In the genomic region with DNA sequence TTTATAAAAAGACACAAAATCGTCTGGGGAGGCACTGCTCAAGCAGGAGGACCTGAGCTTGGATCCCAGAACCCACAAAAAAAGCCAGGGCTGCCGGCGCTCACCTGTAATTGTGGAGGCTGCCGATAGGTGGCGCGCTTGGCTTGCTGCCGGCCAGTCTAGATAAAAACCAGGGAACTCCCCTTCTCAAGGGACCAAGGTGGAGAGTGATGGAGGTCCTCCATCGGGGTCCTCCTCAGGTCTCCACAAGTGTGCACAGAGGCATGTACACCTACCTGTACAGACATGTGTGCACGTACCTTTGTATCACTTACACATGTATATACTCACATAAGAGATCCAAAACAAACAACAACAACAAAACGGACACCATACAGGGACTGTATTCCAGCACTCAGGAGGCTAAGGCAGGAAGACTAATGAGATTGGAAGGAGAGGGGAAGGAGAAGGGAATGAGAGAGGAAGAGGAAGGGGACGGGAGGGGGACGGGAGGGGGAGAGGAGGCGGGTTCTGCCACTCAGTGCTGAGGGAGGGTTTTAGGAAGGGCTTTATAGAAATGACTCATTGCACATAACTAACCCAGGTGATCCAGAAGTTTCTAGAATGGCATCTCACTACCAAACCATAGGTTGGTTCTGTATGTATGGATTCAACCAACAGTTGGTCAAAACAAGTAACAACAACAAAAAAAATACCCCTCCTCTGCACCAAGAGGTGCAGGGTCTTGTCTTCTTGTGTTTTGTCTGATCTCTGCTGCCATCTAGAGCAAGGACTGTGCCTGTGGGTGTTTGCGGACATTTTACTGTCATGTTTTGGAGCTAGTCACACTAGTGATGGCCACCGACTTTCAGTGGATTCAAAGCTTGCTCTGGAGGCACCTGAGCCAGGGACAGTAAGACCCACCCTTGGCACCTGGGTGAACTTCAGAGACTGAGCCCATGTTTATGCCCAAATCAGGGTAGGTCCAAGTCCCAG, we compare ENCODE assay signal across 9 mouse cellular contexts. TPM values are rescaled to one million over a fixed set of nuclear protein-coding genes. Genes with fewer than 3 reads are reported as not detected.
DNase-seq lines count a peak whose midpoint lies in the region; ATAC-seq lines count a peak whose summit lies in the region.
"Had no signal": no experiment of that assay in that cellular context is flagged by ENCODE, and none has a peak within 500 bp of the region (broad histone marks: within the 10 kb centered on the region; RNA-seq: fewer than 3 reads in every experiment).

No protein-coding gene starts in this region.

- H3K9ac ChIP-seq in forebrain, embryonic 13.5 days = no peak overlapping the region
- no peak overlapping the region for H3K9ac ChIP-seq in embryonic facial prominence, embryonic 14.5 days (ENCODE audit: low read depth, low read length)
- no peak overlapping the region for H3K9ac ChIP-seq in midbrain, embryonic 13.5 days (replicated peaks)
- H3K9ac ChIP-seq: neural tube, embryonic 12.5 days had no signal

- no peak overlapping the region for H3K4me2 ChIP-seq in forebrain, embryonic 13.5 days
- peak overlapping the region; percentile 5; the same call in 1 of the 2 replicates for H3K4me2 ChIP-seq in embryonic facial prominence, embryonic 14.5 days (ENCODE audit: low read depth, low read length)
- no peak overlapping the region for H3K4me2 ChIP-seq in midbrain, embryonic 13.5 days (replicated peaks)
- H3K4me2 ChIP-seq: neural tube, embryonic 12.5 days had no signal

- H3K4me3 ChIP-seq in forebrain, embryonic 10.5 days = no peak overlapping the region
- H3K4me3 ChIP-seq in forebrain, embryonic 13.5 days = no peak overlapping the region
- H3K4me3 ChIP-seq in embryonic facial prominence, embryonic 14.5 days (ENCODE audit: low read depth, low read length) = peak overlapping the region; percentile 14; the same call in 1 of the 2 replicates
- no peak overlapping the region for H3K4me3 ChIP-seq in midbrain, embryonic 13.5 days (replicated peaks)
- H3K4me3 ChIP-seq: neural tube, embryonic 12.5 days had no signal

- no peaks in the 10 kb centered on the region for H3K36me3 ChIP-seq in forebrain, embryonic 10.5 days (replicated peaks)
- H3K36me3 ChIP-seq in forebrain, embryonic 13.5 days (ENCODE audit: poor library complexity, severe bottlenecking) = no peaks in the 10 kb centered on the region
- no peaks in the 10 kb centered on the region for H3K36me3 ChIP-seq in embryonic facial prominence, embryonic 14.5 days (ENCODE audit: control insufficient read depth, insufficient read depth, low read length)
- H3K36me3 ChIP-seq in midbrain, embryonic 13.5 days = no peaks in the 10 kb centered on the region
- H3K36me3 ChIP-seq: neural tube, embryonic 12.5 days had no signal

- WGBS in forebrain, embryonic 10.5 days = 47% methylated on average over 15 of the region's 15 CpGs
- 40% methylated on average over 15 of the region's 15 CpGs for WGBS in forebrain, embryonic 13.5 days
- WGBS in embryonic facial prominence, embryonic 14.5 days = 35% methylated on average over 15 of the region's 15 CpGs
- 32% methylated on average over 15 of the region's 15 CpGs for WGBS in midbrain, embryonic 13.5 days

- intact Hi-C loops in heart, postnatal 10 days (cut with DNase I) = loop anchor here (5.0 to 10.0 kb wide), 2 partner anchors 90 to 227 kb away; no protein-coding TSS in a partner anchor
- intact Hi-C loops in left cerebral cortex, postnatal 10 days (cut with DNase I) = loop anchor here (5.0 to 10.0 kb wide), 2 partner anchors 90 to 232 kb away; no protein-coding TSS in a partner anchor

- H3K4me1 ChIP-seq in forebrain, embryonic 10.5 days = no peaks in the 10 kb centered on the region
- H3K4me1 ChIP-seq in forebrain, embryonic 13.5 days = no peaks in the 10 kb centered on the region
- H3K4me1 ChIP-seq in embryonic facial prominence, embryonic 14.5 days (ENCODE audit: control insufficient read depth, insufficient read depth, low read length) = no peaks in the 10 kb centered on the region
- no peaks in the 10 kb centered on the region for H3K4me1 ChIP-seq in midbrain, embryonic 13.5 days (replicated peaks)
- H3K4me1 ChIP-seq: neural tube, embryonic 12.5 days had no signal

- ATAC-seq in forebrain, embryonic 13.5 days = no peak
- no peak for ATAC-seq in embryonic facial prominence, embryonic 14.5 days (ENCODE audit: low read depth)
- ATAC-seq in midbrain, embryonic 13.5 days = 0 out of 2 replicates have a peak, but pooled peaks have one; percentile 50

- H3K27ac ChIP-seq in forebrain, embryonic 10.5 days = no peak overlapping the region
- H3K27ac ChIP-seq in forebrain, embryonic 13.5 days = no peak overlapping the region
- no peak overlapping the region for H3K27ac ChIP-seq in embryonic facial prominence, embryonic 14.5 days (replicated peaks; ENCODE audit: low read depth, low read length)
- no peak overlapping the region for H3K27ac ChIP-seq in midbrain, embryonic 13.5 days
- H3K27ac ChIP-seq: neural tube, embryonic 12.5 days had no signal

- no peaks in the 10 kb centered on the region for H3K27me3 ChIP-seq in forebrain, embryonic 10.5 days (ENCODE audit: poor library complexity, severe bottlenecking)
- no peaks in the 10 kb centered on the region for H3K27me3 ChIP-seq in forebrain, embryonic 13.5 days
- H3K27me3 ChIP-seq in embryonic facial prominence, embryonic 14.5 days (replicated peaks; ENCODE audit: control insufficient read depth, insufficient read depth, low read length) = no peaks in the 10 kb centered on the region
- no peaks in the 10 kb centered on the region for H3K27me3 ChIP-seq in midbrain, embryonic 13.5 days
- H3K27me3 ChIP-seq: neural tube, embryonic 12.5 days had no signal

- DNase-seq in forebrain, embryonic 10.5 days (ENCODE audit: extremely low spot score, low spot score) = peak; percentile 54
- peak; percentile 70 for DNase-seq in adrenal gland, postnatal 25 days
- peak; percentile 8 for DNase-seq in embryonic facial prominence, embryonic 14.5 days (ENCODE audit: low spot score)
- DNase-seq in heart, postnatal 10 days = peak; percentile 71 to 79
- DNase-seq in left cerebral cortex, postnatal 10 days (ENCODE audit: extremely low spot score in 1 of 2, low spot score in 2 of 2) = peak; percentile 53 to 58
- DNase-seq in spleen, postnatal 4 days (ENCODE audit: low spot score in 2 of 2) = peak; percentile 76 to 90

- no peaks in the 10 kb centered on the region for H3K9me3 ChIP-seq in forebrain, embryonic 10.5 days
- no peaks in the 10 kb centered on the region for H3K9me3 ChIP-seq in forebrain, embryonic 13.5 days (replicated peaks)
- H3K9me3 ChIP-seq in embryonic facial prominence, embryonic 14.5 days (ENCODE audit: control insufficient read depth, low read length) = no peaks in the 10 kb centered on the region
- H3K9me3 ChIP-seq in midbrain, embryonic 13.5 days = no peaks in the 10 kb centered on the region
- H3K9me3 ChIP-seq: neural tube, embryonic 12.5 days had no signal

RNA-seq across cellular contexts. Expression of gene Kif28, which starts 10.3 kb away (rescaled TPM):
- not detected in 2 replicates for polyA plus RNA-seq in forebrain, embryonic 10.5 days (2016; fragmentation: Nextera tagmentation; extraction: Ambion mirVana)
- polyA plus RNA-seq in forebrain, embryonic 13.5 days (2015; fragmentation: Nextera tagmentation; extraction: Ambion mirVana) = not detected in 2 replicates
- not detected in 2 replicates for total RNA-seq in adrenal gland, postnatal 25 days (2021)
- polyA plus RNA-seq in embryonic facial prominence, embryonic 14.5 days (2014; fragmentation: Nextera tagmentation; extraction: Ambion mirVana) = 0.12 and 0.17 TPM in 2 replicates
- total RNA-seq in heart, postnatal 10 days (2021) = under 1 TPM; 0.22 to 0.34 TPM
- under 1 TPM; 0.16 to 0.28 TPM for total RNA-seq in left cerebral cortex, postnatal 10 days (2021)
- 0.07 TPM in 1 of 2 replicates, not detected in the other for polyA plus RNA-seq in midbrain, embryonic 13.5 days (2015; fragmentation: Nextera tagmentation; extraction: Ambion mirVana)

Comparison
In these comparisons a context has a peak if more than half of its experiments do, and no peak if none do; other contexts are left out.
1. DNase-seq: peak in every context shown above with its lines; median percentile 83 in spleen, postnatal 4 days; 75 in heart, postnatal 10 days; 70 in adrenal gland, postnatal 25 days; 56 in left cerebral cortex, postnatal 10 days; 54 in forebrain, embryonic 10.5 days; 8 in embryonic facial prominence, embryonic 14.5 days.